Mouse (Mus musculus) ES-E14 (cell line): Measurements from ENCODE around the gene Cacna1g. TPM values are rescaled to one million over a fixed set of nuclear protein-coding genes. Genes with fewer than 3 reads are reported as not detected.

Experiments used
- DNase-seq: peaks from one replicate; pipeline ENCODE4 v3.0.0-alpha.2; 2013; ENCODE audit warnings: low read depth, low spot score
- H3K27ac ChIP-seq: 2 replicates; pipeline ENCODE4 v1.5.1; 2012; ENCODE audit warnings: low read depth, mild to moderate bottlenecking, low read length, moderate library complexity, mixed read lengths; ENCODE audit not compliant: poor library complexity, insufficient read depth, severe bottlenecking
- H3K36me3 ChIP-seq: 2 replicates; pipeline ENCODE4 v1.6.1; 2012; ENCODE audit warnings: mild to moderate bottlenecking, low read length, moderate library complexity, mixed read lengths; ENCODE audit not compliant: control insufficient read depth, poor library complexity, insufficient read depth, severe bottlenecking
- H3K4me1 ChIP-seq, 2 experiments: fragments of 150-350 bp in 1 of 2; sonication (generic) in 1 of 2; 2 replicates each; pipeline ENCODE4 v1.6.1; 2012; ENCODE audit warnings: low read length in 2 of 2, mild to moderate bottlenecking in 1 of 2, mixed read lengths in 1 of 2; ENCODE audit not compliant: control insufficient read depth in 2 of 2, insufficient read depth in 2 of 2, poor library complexity in 1 of 2
- H3K4me3 ChIP-seq, 2 experiments: fragments of 150-350 bp in 1 of 2; sonication (generic) in 1 of 2; 2 replicates each; pipeline ENCODE4 v1.5.1; 2012; ENCODE audit warnings: low read length in 2 of 2, low read depth in 1 of 2, mild to moderate bottlenecking in 1 of 2, mixed read lengths in 1 of 2; ENCODE audit not compliant: insufficient read depth in 1 of 2, poor library complexity in 1 of 2, severe bottlenecking in 1 of 2
- H3K9ac ChIP-seq: 2 replicates; pipeline ENCODE4 v1.6.1; 2012; ENCODE audit warnings: low read depth, mild to moderate bottlenecking, low read length, mixed read lengths; ENCODE audit not compliant: poor library complexity, insufficient read depth, severe bottlenecking
- H3K9me3 ChIP-seq: fragments of 150-350 bp; sonication (generic); 2 replicates; pipeline ENCODE4 v1.6.1; 2012; ENCODE audit warnings: low read depth, mild to moderate bottlenecking, low read length; ENCODE audit not compliant: control insufficient read depth, insufficient read depth
- CHD2 ChIP-seq: IDR thresholded peaks from 2 replicates; pipeline ENCODE4 v1.6.1; 2014; ENCODE audit warnings: mild to moderate bottlenecking, low read depth, low read length, inconsistent platforms
- HCFC1 ChIP-seq: IDR thresholded peaks from 2 replicates; pipeline ENCODE4 v1.6.1; 2012; ENCODE audit warnings: low read length, inconsistent platforms, borderline replicate concordance; ENCODE audit not compliant: insufficient read depth
- MAFK ChIP-seq: IDR thresholded peaks from 2 replicates; pipeline ENCODE4 v1.6.1; 2014; ENCODE audit warnings: mild to moderate bottlenecking, low read depth, low read length, inconsistent platforms; ENCODE audit not compliant: insufficient read depth
- ZC3H11A ChIP-seq: IDR thresholded peaks from 2 replicates; pipeline ENCODE4 v1.6.1; 2012; ENCODE audit warnings: low read depth, mild to moderate bottlenecking, inconsistent platforms, low read length, borderline replicate concordance
- ZNF384 ChIP-seq: IDR thresholded peaks from 2 replicates; pipeline ENCODE4 v1.6.1; 2012; ENCODE audit warnings: low read depth, low read length, inconsistent platforms
- in situ Hi-C, 2 experiments: fragments of 600-800 bp; cut with MboI; formaldehyde crosslinking; loops; one replicate each; pipeline ENCODE4 v1.15.1; 2025; ENCODE audit warnings: low sequenced_read_pairs in 2 of 2, inconsistent platforms in 1 of 2; ENCODE audit not compliant: unreplicated experiment in 2 of 2
- total RNA-seq: library from RNA; depleted of rRNA; stranded (reverse); fragments of 300-350 nt; gene quantifications from 2 replicates; pipeline ENCODE4 v1.2.3, GENCODE M21; 2012

Cacna1g gene
- total RNA-seq, 1 experiment = 2.2 TPM

- no peak overlapping the region for H3K27ac ChIP-seq
- peak overlapping the region; percentile 64 to 88; a peak in 3 of 4 replicates for H3K4me3 ChIP-seq
- TF ChIP-seq HCFC1 (no peak), ZC3H11A (no peak), CHD2 (no peak), MAFK (no peak), ZNF384 (no peak)
- H3K4me1 ChIP-seq = peaks cover 0 to 17% of the 10 kb centered on the region in 2 experiments; a peak in 3 of 4 replicates
- H3K9ac ChIP-seq = no peak overlapping the region
- H3K36me3 ChIP-seq = no peaks in the 10 kb centered on the region
- in situ Hi-C loops = no loop called here
- no peak for DNase-seq
- no peaks in the 10 kb centered on the region for H3K9me3 ChIP-seq
Measured at GRCm38 (mm10) chr11:94472585-94472915, 1.4 kb downstream of the Cacna1g start.

- no peaks in the 10 kb centered on the region for H3K9me3 ChIP-seq
- H3K9ac ChIP-seq = no peak overlapping the region
- TF ChIP-seq HCFC1 (no peak), MAFK (no peak), ZC3H11A (no peak), ZNF384 (no peak), CHD2 (no peak)
- 0 out of 4 replicates have a peak overlapping the region, but pooled peaks of 1 of the 2 experiments have one; percentile 88 for H3K4me3 ChIP-seq
- no peaks in the 10 kb centered on the region for H3K36me3 ChIP-seq
- no peak overlapping the region for H3K27ac ChIP-seq
- in situ Hi-C loops = no loop called here
- H3K4me1 ChIP-seq = peaks cover 0 to 17% of the 10 kb centered on the region in 2 experiments; a peak in 3 of 4 replicates
- DNase-seq = no peak
Measured at GRCm38 (mm10) chr11:94471740-94472584, 2.0 kb downstream of the Cacna1g start.

- no peak overlapping the region for H3K27ac ChIP-seq
- no peaks in the 10 kb centered on the region for H3K36me3 ChIP-seq
- peaks cover 0 to 15% of the 10 kb centered on the region in 2 experiments; a peak in 3 of 4 replicates for H3K4me1 ChIP-seq
Measured at GRCm38 (mm10) chr11:94470391-94470790, 3.6 kb downstream of the Cacna1g start.

GRCm38 (mm10) chr11:94469136-94470064 is 4.6 kb downstream of the Cacna1g start:
- Histone ChIP-seq H3K27ac (no peak overlapping the region; the same call in 1 of the 2 replicates), H3K9ac (no peak overlapping the region), H3K4me3 (no peak overlapping the region), H3K36me3 (no peaks in the 10 kb centered on the region), H3K4me1 (peaks cover 0 to 15% of the 10 kb centered on the region in 2 experiments; a peak in 2 of 4 replicates), H3K9me3 (no peaks in the 10 kb centered on the region)
- TF ChIP-seq MAFK (no peak), HCFC1 (no peak), ZNF384 (no peak)
- in situ Hi-C loops = no loop called here
- no peak for DNase-seq

More at GRCm38 (mm10) chr11:94470391-94470790, 3.6 kb downstream of the Cacna1g start:
- Histone ChIP-seq H3K4me3 (no peak overlapping the region), H3K9me3 (no peaks in the 10 kb centered on the region), H3K9ac (no peak overlapping the region)
- in situ Hi-C loops = no loop called here
- TF ChIP-seq HCFC1 (no peak), ZNF384 (no peak), CHD2 (no peak), MAFK (no peak), ZC3H11A (no peak)
- DNase-seq = no peak
